Mouse (Mus musculus) liver, adult 2 months (tissue): ENCODE results near the gene Grb14. TPM values are rescaled to one million over a fixed set of nuclear protein-coding genes. Genes with fewer than 3 reads are reported as not detected.

Experiments used
- DNase-seq: peaks from one replicate; pipeline ENCODE4 v3.0.0-alpha.2; 2011; ENCODE audit warnings: low read depth, low spot score; ENCODE audit errors: extremely low read depth
- H3K27ac ChIP-seq: fragments of 200-500 bp; replicated peaks from 2 replicates; pipeline ENCODE4 v1.5.1; 2012; ENCODE audit warnings: low read depth, mild to moderate bottlenecking, control low read depth, inconsistent platforms, low read length; ENCODE audit not compliant: insufficient read depth
- H3K27me3 ChIP-seq: fragments of 200-500 bp; 2 replicates; pipeline ENCODE4 v1.6.1; 2012; ENCODE audit warnings: mild to moderate bottlenecking, moderate library complexity, low read length, inconsistent platforms; ENCODE audit not compliant: control insufficient read depth, insufficient read depth
- H3K36me3 ChIP-seq: fragments of 200-500 bp; 2 replicates; pipeline ENCODE4 v1.6.1; 2012; ENCODE audit warnings: low read length, inconsistent platforms; ENCODE audit not compliant: control insufficient read depth, insufficient read depth
- H3K4me1 ChIP-seq: fragments of 200-500 bp; 2 replicates; pipeline ENCODE4 v1.6.1; 2011; ENCODE audit warnings: low read length; ENCODE audit not compliant: control insufficient read depth, insufficient read depth
- H3K4me3 ChIP-seq: fragments of 200-500 bp; 2 replicates; pipeline ENCODE4 v1.5.1; 2011; ENCODE audit warnings: low read depth, mild to moderate bottlenecking, control low read depth, low read length, moderate library complexity; ENCODE audit not compliant: insufficient read depth
- H3K79me2 ChIP-seq: fragments of 200-500 bp; 2 replicates; pipeline ENCODE4 v1.6.1; 2012; ENCODE audit warnings: inconsistent platforms, mild to moderate bottlenecking, low read length, moderate library complexity; ENCODE audit not compliant: control insufficient read depth, insufficient read depth
- H3K9ac ChIP-seq: fragments of 200-500 bp; 2 replicates; pipeline ENCODE4 v1.6.1; 2012; ENCODE audit warnings: low read depth, mild to moderate bottlenecking, control low read depth, inconsistent platforms, low read length
- CTCF ChIP-seq: fragments of 200-500 bp; IDR thresholded peaks from 2 replicates; pipeline ENCODE4 v1.5.1; 2011; ENCODE audit warnings: low read depth, low read length, control low read depth
- POLR2A ChIP-seq: fragments of 200-500 bp; IDR thresholded peaks from 2 replicates; pipeline ENCODE4 v1.6.1; 2011; ENCODE audit warnings: low read length, control low read depth; ENCODE audit not compliant: insufficient read depth; ENCODE audit errors: extremely low read depth
- WGBS: fragments of 180-500 bp; shearing (Covaris S2); methylation state at CpG from one replicate; pipeline ENCODE4 v1.1.7; 2018; 5-methylcytosine and 5-hydroxymethylcytosine counted together
- polyA plus RNA-seq: library from polyadenylated mRNA; depleted of rRNA; stranded (reverse); fragments of >200 nt; gene quantifications from 2 replicates; pipeline ENCODE4 v1.2.3, GENCODE M21; 2012; rRNA removed
- total RNA-seq: library from RNA; depleted of rRNA; stranded (reverse); fragments of >200 nt; gene quantifications from 2 replicates; pipeline ENCODE4 v1.2.3, GENCODE M21; 2014; rRNA removed

The Grb14 gene
- total and polyA plus RNA-seq, 2 experiments, result 17.6 to 47.6 TPM

DNA sequence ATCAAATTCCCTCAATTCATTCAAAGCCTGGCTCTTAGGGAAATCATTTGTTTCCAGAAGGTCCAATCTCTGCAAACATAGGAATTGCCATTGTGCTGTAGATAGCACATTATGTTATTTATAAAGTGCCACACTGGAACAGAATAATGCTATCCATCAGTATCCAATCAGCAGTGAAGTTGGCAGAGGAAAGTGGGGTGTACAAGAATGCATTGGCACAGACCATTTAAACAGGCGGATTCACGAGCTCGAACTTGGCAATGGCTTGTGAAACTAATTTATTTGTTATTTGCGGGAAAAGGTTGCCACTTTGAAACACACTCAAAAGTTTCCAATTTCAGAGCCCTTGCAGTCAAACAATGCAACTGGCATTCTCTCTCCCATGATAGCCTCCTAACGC, 126.9 kb downstream of the Grb14 start:
- no peak overlapping the region for H3K9ac ChIP-seq
- H3K4me3 ChIP-seq, result no peak overlapping the region
- H3K27ac ChIP-seq, result no peak overlapping the region
- no peaks in the 10 kb centered on the region for H3K27me3 ChIP-seq
- no peaks in the 10 kb centered on the region for H3K79me2 ChIP-seq
- no peaks in the 10 kb centered on the region for H3K36me3 ChIP-seq
- H3K4me1 ChIP-seq, result no peaks in the 10 kb centered on the region
- no peak for DNase-seq
- WGBS, result 86% methylated on average over 5 of the region's 5 CpGs
- TF ChIP-seq POLR2A (no peak), CTCF (no peak)

DNA sequence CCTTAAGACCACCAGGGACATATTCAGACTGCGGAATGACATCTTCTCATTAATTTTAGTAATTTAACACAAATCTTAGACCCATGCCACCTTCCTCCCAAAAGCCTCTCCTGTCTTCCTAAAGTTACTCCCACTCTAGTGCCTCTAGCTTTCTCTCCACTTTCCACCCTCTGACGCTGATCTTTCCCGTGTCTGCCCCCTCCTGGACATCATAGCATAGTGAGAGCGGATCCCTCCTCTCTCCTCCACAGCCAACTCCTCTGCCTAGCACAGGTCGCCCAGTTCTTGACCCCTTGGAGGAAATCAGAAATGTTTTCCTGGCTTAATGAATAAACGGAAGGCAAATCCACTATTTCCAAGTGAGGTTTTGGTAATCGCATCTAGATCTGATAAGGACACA, 131.6 kb downstream of the Grb14 start:
- no peak overlapping the region for H3K4me3 ChIP-seq
- no peak for DNase-seq
- no peak overlapping the region for H3K9ac ChIP-seq
- TF ChIP-seq CTCF, result no peak
- no peak for TF ChIP-seq POLR2A
- WGBS, result 56% methylated on average over 7 of the region's 7 CpGs
- no peak overlapping the region for H3K27ac ChIP-seq
- no peaks in the 10 kb centered on the region for H3K79me2 ChIP-seq
- H3K27me3 ChIP-seq, result no peaks in the 10 kb centered on the region
- H3K4me1 ChIP-seq, result no peaks in the 10 kb centered on the region
- H3K36me3 ChIP-seq, result no peaks in the 10 kb centered on the region

DNA sequence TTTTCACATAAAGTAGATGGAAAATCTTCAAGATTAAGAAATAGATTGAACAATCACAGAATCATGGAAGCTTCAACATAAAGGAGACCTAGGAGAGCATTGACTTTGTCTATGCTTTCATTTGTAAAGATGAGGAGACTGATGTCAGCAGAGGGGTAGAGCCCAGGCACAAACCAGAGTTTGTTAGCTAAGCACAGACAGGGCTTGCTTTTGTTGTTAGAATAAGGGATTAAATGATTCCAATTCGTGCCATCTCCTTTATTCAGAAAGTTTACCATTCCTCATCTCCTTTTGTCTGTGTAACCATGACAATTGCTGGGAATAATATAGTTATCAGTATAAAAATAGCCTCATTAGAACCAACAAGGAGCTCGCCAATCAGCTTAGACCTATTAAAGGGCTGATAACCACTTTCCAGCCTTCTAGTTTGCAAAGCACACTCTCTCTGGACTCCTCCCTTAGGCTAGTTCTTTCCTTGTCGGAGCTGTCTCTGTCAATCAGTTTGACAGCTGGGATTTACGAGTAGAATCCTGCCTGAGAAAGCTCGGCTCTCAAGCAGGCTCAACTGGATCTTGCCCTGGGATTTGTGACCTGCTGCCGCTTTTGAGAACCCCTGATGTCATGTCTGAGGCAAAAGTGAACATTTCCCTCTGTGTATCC, 137.6 kb downstream of the Grb14 start:
- Histone ChIP-seq H3K79me2 (no peaks in the 10 kb centered on the region), H3K27ac (no peak overlapping the region), H3K27me3 (no peaks in the 10 kb centered on the region), H3K36me3 (no peaks in the 10 kb centered on the region), H3K9ac (no peak overlapping the region), H3K4me3 (no peak overlapping the region), H3K4me1 (no peaks in the 10 kb centered on the region)
- TF ChIP-seq POLR2A (no peak), CTCF (no peak)
- 39% methylated on average over 6 of the region's 6 CpGs for WGBS
- no peak for DNase-seq

DNA sequence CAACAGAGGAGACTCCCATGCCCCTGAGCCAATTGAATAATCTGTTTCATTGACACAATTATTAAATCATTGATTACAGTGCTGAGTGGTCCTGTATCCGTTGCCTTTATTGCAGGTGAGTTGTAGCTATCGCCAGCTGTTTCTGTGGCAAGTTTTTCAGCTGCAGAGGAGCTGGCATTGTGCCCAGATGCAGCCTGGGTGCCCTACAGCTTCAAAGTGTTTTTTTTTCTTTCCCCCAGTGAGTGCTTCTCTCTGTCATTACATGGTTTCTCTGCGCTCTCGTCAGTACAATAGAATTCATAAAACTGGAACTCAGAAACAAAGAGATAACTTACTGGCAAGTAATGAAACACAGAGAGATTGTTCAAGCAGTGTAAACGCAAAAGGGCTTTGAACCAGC, 139.1 kb downstream of the Grb14 start:
- TF ChIP-seq POLR2A, result no peak
- no peak for TF ChIP-seq CTCF
- H3K9ac ChIP-seq, result no peak overlapping the region
- no peaks in the 10 kb centered on the region for H3K4me1 ChIP-seq
- 74% methylated on average over 5 of the region's 5 CpGs for WGBS
- no peak overlapping the region for H3K27ac ChIP-seq
- no peaks in the 10 kb centered on the region for H3K79me2 ChIP-seq
- no peak for DNase-seq
- no peaks in the 10 kb centered on the region for H3K27me3 ChIP-seq
- no peak overlapping the region for H3K4me3 ChIP-seq
- no peaks in the 10 kb centered on the region for H3K36me3 ChIP-seq

DNA sequence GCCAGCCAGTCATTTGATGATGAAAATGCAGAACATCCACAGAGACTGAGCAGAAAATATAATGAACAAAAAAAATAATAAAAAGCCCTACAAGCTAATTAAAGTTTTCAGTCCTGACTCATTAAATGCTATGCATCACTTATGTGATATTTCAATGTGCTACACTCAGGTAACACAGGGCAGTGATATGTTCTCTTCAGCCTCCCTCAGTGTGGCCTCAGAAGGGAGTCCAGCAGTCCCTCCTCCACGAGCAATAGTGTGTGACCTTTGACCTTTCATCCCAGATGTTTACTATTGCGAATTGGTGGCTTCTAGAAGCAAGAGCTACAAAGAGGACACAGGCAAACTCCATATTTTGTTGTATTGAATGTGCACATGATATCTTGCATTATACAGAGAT, 146.5 kb downstream of the Grb14 start:
- TF ChIP-seq CTCF, result no peak
- TF ChIP-seq POLR2A, result no peak
- no peaks in the 10 kb centered on the region for H3K4me1 ChIP-seq
- no peaks in the 10 kb centered on the region for H3K79me2 ChIP-seq
- no peak overlapping the region for H3K4me3 ChIP-seq
- no peak overlapping the region for H3K9ac ChIP-seq
- H3K27ac ChIP-seq, result no peak overlapping the region
- no peaks in the 10 kb centered on the region for H3K27me3 ChIP-seq
- no peaks in the 10 kb centered on the region for H3K36me3 ChIP-seq
- 13% methylated on average over 2 of the region's 2 CpGs for WGBS
- peak; percentile 1 for DNase-seq

Other genes starting within 250 kb of the Grb14 start
- gene Cobll1, start 214.4 kb upstream of the Grb14 start, total RNA-seq, result 13.6 and 16.0 TPM in 2 replicates
- gene Cobll1, start 214.4 kb upstream of the Grb14 start, polyA plus RNA-seq, result 9.4 and 10.0 TPM in 2 replicates